Mouse (Mus musculus) hematopoietic stem cell, adult 5-6 weeks (primary cell): ENCODE measurements around the gene Rab3il1. TPM values are rescaled to one million over a fixed set of nuclear protein-coding genes. Genes with fewer than 3 reads are reported as not detected.

Experiments used
- ATAC-seq, 2 experiments: fragments of 125-278 bp in 1 of 2; replicated peaks in 1 of 2; 2 replicates each; pipeline ENCODE4 v1.8.0; 2016 to 2017; ENCODE audit warnings: inconsistent platforms in 2 of 2, mild to moderate bottlenecking in 2 of 2, moderate number of reproducible peaks in 2 of 2, low read depth in 1 of 2, moderate TSS enrichment in 1 of 2; ENCODE audit not compliant: low FRiP score in 2 of 2, poor library complexity in 2 of 2, severe bottlenecking in 2 of 2, insufficient read depth in 1 of 2, low TSS enrichment in 1 of 2
- total RNA-seq: library from RNA; stranded (forward); fragments of 172-1452, 232-1000 nt; gene quantifications from 2 replicates; pipeline ENCODE4 v1.2.3, GENCODE M21; 2017

Gene Rab3il1
- total RNA-seq, 1 experiment from 2014 or later: 11.2 TPM

GRCm38 (mm10) chr19:9997204-9998062, 4.0 kb upstream of the Rab3il1 start:
- no peak for ATAC-seq

- no peak for ATAC-seq
Observed at GRCm38 (mm10) chr19:9998063-9998416, 3.4 kb upstream of the Rab3il1 start.

DNA sequence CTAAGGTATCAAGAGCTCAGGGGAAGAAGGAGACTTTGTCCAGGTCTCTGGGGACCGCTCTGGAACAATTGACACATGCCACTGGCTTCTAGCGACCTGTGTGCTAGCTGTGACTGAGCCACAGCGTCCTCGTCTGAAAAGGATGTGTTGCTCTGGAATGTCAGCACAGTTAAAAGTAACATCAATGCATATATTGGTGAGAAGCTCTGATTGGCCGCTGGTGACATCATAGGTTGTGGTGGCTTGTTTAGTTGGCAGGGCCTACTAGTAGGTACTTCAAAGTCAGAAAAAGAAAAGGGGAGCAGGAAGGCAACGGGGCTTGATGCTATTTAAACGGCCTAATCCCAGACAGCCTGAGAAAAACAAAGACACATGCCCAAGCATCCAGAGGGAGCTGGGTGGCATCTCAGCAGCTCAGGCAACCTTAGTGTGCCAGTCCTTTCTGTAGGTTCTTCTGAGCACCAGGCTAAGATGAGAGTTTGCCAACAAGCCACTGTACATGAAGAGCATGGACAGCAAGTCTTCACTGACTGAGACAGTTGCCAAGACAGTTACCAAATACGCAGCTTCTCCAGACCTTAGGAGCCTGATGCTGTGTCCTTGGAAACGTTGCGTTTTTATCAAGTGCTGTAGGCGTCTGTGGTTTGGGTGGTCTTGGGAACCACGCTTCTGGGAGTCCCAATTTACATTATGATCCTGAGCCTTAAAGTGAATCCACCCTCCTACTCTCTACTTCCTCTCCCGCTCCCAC, 2.6 kb upstream of the Rab3il1 start:
- no peak for ATAC-seq

- ATAC-seq: peak; percentile 53 to 72; a peak in 2 of 4 replicates
Observed at GRCm38 (mm10) chr19:10000330-10000729, 1.1 kb upstream of the Rab3il1 start.

GRCm38 (mm10) chr19:10003696-10004095, 2.2 kb downstream of the Rab3il1 start:
- no peak for ATAC-seq

GRCm38 (mm10) chr19:10011408-10011807, 9.9 kb downstream of the Rab3il1 start:
- no peak for ATAC-seq

- ATAC-seq: no peak
Observed at GRCm38 (mm10) chr19:10012827-10013278, 11.4 kb downstream of the Rab3il1 start.

DNA sequence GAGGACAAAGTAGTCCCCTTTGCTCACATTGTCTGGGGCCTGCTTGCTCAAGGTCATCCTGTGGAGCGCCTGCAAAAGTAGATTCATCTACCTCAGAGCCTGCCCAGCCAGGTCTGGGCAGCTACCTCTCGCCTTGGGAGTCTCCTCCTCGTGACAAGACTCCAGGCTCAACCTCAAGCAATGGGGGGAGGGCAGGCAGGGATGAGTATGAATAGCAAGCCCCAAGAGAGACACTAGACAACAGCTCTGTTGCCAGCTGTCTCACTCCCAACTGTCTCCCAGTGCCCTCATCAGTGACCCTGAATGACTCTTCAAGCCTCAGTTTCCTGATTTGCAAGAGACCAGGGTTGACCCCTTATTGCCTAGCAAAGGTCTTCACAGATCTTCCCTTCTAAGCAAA, 11.9 kb downstream of the Rab3il1 start:
- no peak for ATAC-seq

- no peak for ATAC-seq
Observed at GRCm38 (mm10) chr19:10013913-10014312, 12.4 kb downstream of the Rab3il1 start.

DNA sequence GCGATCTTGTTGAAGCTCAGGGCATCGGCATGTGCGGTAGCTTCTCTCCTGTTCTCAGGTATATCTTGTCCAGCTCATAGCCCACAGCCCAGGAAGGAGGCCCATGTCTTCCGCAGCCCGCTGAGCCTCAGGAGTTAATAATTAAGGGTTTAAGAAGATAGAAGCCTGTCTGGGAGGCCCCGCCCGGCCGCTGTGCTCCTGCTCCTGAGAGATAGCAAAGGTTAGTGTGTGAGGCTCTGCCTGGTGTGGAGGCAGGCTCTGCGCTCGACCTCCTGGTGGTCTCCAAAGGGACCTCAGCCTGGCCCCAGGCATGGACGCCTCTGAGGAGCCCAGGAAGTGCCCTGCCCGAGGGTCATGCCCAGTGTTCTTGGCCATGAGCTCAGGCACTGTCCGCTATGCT, 13.4 kb downstream of the Rab3il1 start:
- ATAC-seq: no peak

DNA sequence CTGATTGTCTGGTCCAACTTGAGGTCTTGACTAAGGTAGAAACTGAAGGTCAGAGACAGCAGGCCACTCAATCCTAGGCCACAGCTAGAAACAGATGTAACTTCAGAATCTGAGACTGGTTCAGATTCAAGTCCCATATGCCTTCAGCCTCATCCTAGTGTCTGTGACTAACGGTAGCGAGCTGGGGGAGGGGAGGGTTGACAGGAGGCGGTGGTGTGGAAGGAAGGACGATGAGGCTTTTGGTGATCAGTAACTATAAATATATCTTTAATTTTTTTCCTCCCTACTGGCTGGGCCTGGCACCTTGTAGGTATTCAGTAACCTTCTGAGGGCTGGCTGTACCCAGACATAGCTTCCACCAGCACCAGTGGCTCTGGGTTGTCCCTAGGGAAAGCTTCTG, 14.0 kb downstream of the Rab3il1 start:
- ATAC-seq: no peak

GRCm38 (mm10) chr19:10016151-10016550, 14.7 kb downstream of the Rab3il1 start:
- no peak for ATAC-seq

GRCm38 (mm10) chr19:10017637-10018526, 16.4 kb downstream of the Rab3il1 start:
- ATAC-seq: peak; percentile 74 to 84

DNA sequence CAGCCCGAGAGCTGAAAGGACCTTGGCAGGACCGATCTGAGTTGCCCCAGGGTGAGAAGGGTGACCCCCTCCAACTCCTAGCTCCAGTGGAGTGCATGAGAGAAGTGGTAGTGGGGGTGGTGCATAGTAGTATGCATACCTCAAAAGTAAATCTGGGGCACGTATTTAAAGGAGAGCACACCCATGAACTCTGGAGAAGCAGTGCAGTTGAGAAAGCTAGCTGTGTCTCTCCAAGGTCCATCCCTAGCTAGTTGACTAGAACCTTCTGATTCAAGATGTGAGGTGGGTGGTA, 17.0 kb downstream of the Rab3il1 start:
- ATAC-seq: no peak

GRCm38 (mm10) chr19:10019214-10019760, 17.8 kb downstream of the Rab3il1 start:
- ATAC-seq: no peak

DNA sequence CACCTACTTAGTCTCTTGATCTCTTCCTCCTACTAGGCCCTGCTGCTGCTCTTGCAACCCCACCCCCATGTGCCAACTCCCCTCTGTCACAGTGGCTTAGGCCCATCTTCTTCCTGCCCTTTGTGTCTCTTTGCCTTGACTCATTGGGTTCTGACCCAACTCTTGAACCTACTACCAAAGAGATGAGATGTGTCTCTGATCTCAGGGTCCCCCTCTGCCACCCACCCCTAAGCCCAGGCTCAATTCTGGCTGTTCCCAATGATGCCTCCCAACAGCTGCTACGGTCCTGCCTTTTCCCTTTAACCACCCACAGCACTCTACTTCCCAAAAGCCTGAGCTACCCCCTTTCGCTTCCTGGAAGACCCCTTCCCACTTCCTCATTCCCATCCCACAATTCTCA, 20.5 kb downstream of the Rab3il1 start:
- ATAC-seq: no peak

DNA sequence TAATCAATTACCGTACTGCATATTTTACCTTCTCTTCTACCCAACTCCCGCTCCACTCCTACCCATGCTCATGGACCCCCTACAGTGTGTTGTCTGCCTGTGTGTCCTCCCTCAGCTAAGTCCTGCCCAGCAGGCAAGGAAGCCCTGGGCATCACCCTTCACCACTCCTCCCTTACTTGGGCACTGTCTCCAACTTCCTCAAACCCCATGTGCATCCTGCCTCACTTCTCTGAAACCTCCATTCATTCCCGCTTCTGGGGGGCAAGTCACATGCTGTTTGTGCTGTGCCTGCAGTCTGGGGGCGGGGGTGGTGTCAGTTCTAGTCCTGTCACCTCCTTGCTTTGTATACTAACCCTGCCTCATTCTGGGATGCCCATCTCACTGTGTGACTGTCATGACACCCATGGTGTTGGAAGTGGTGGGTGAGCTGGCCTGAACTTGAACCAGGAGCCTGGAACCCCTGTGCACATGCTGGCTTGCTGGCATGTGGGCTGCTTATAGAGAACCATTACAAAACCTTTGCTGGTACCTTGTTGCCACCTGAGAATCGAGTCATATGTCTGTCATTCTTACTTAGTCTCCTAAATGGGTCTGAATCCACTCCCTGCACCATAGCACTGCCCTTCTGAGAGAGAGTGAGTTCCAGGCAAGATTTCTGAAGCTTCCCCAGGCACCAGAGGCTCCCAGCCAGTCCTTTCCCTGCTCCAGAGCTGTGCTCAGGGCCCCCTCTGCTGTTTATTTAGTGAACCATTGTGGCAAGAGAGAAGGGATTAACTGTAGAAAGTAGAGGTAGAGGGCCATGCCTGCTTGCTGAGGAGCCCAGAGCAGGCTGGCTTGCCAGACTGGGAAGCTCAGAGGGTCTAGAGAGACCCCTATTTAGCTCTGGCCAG, 21.2 kb downstream of the Rab3il1 start:
- ATAC-seq: peak; percentile 53 to 56
